Mouse (Mus musculus): ENCODE data around the gene Pbx3. TPM values are rescaled to one million over a fixed set of nuclear protein-coding genes. Genes with fewer than 3 reads are reported as not detected.

The Pbx3 gene
- polyA plus RNA-seq, 1 experiment from 2014 or later = 4.5 TPM

GRCm38 (mm10) chr2:34153336-34153735, 219.6 kb downstream of the Pbx3 start:
- Histone ChIP-seq H3K4me2 (ENCODE audit: low read depth, low read length) (no peak overlapping the region), H3K4me3 (ENCODE audit: low read depth, low read length) (no peak overlapping the region), H3K36me3 (ENCODE audit: control insufficient read depth, insufficient read depth) (no peaks in the 10 kb centered on the region), H3K4me1 (ENCODE audit: control insufficient read depth, low read depth, low read length) (no peaks in the 10 kb centered on the region; the same call in 1 of the 2 replicates), H3K27ac (ENCODE audit: low read length) (no peak overlapping the region), H3K9ac (ENCODE audit: low read depth, low read length) (no peak overlapping the region), H3K9me3 (replicated peaks; ENCODE audit: control insufficient read depth, low read length) (no peaks in the 10 kb centered on the region), H3K27me3 (ENCODE audit: control insufficient read depth, insufficient read depth, low read depth, low read length) (no peaks in the 10 kb centered on the region)
- WGBS (ENCODE audit: insufficient replicate concordance) = 58% methylated on average over 6 of the region's 6 CpGs
- no peak for ATAC-seq (ENCODE audit: low read depth)

GRCm38 (mm10) chr2:34150560-34150959, 222.4 kb downstream of the Pbx3 start:
- H3K27ac ChIP-seq (ENCODE audit: low read length) = no peak overlapping the region
- no peak overlapping the region for H3K4me2 ChIP-seq (ENCODE audit: low read depth, low read length)
- no peaks in the 10 kb centered on the region for H3K9me3 ChIP-seq (replicated peaks; ENCODE audit: control insufficient read depth, low read length)
- no peak overlapping the region for H3K4me3 ChIP-seq (ENCODE audit: low read depth, low read length)
- 72% methylated on average over 4 of the region's 4 CpGs for WGBS (ENCODE audit: insufficient replicate concordance)
- no peak overlapping the region for H3K9ac ChIP-seq (ENCODE audit: low read depth, low read length)
- peaks cover 5% of the 10 kb centered on the region for H3K4me1 ChIP-seq (ENCODE audit: control insufficient read depth, low read depth, low read length)
- H3K36me3 ChIP-seq (ENCODE audit: control insufficient read depth, insufficient read depth) = no peaks in the 10 kb centered on the region
- H3K27me3 ChIP-seq (ENCODE audit: control insufficient read depth, insufficient read depth, low read depth, low read length) = no peaks in the 10 kb centered on the region
- ATAC-seq (ENCODE audit: low read depth) = no peak

GRCm38 (mm10) chr2:34148214-34148613, 224.7 kb downstream of the Pbx3 start:
- Histone ChIP-seq H3K27ac (ENCODE audit: low read length) (peak overlapping the region; percentile 44; the same call in 1 of the 2 replicates), H3K4me3 (ENCODE audit: low read depth, low read length) (no peak overlapping the region), H3K9me3 (replicated peaks; ENCODE audit: control insufficient read depth, low read length) (no peaks in the 10 kb centered on the region), H3K36me3 (ENCODE audit: control insufficient read depth, insufficient read depth) (no peaks in the 10 kb centered on the region), H3K9ac (ENCODE audit: low read depth, low read length) (no peak overlapping the region), H3K27me3 (ENCODE audit: control insufficient read depth, insufficient read depth, low read depth, low read length) (no peaks in the 10 kb centered on the region), H3K4me2 (ENCODE audit: low read depth, low read length) (no peak overlapping the region), H3K4me1 (ENCODE audit: control insufficient read depth, low read depth, low read length) (peaks cover 5% of the 10 kb centered on the region)
- 52% methylated on average over 7 of the region's 7 CpGs for WGBS (ENCODE audit: insufficient replicate concordance)
- peak; percentile 69 for ATAC-seq (ENCODE audit: low read depth)

GRCm38 (mm10) chr2:34147476-34147875, 225.5 kb downstream of the Pbx3 start:
- H3K4me2 ChIP-seq (ENCODE audit: low read depth, low read length) = no peak overlapping the region
- 79% methylated on average over 14 of the region's 14 CpGs for WGBS (ENCODE audit: insufficient replicate concordance)
- peaks cover 5% of the 10 kb centered on the region for H3K4me1 ChIP-seq (ENCODE audit: control insufficient read depth, low read depth, low read length)
- H3K27me3 ChIP-seq (ENCODE audit: control insufficient read depth, insufficient read depth, low read depth, low read length) = no peaks in the 10 kb centered on the region
- H3K9ac ChIP-seq (ENCODE audit: low read depth, low read length) = no peak overlapping the region
- no peak overlapping the region for H3K4me3 ChIP-seq (ENCODE audit: low read depth, low read length)
- H3K9me3 ChIP-seq (replicated peaks; ENCODE audit: control insufficient read depth, low read length) = no peaks in the 10 kb centered on the region
- no peaks in the 10 kb centered on the region for H3K36me3 ChIP-seq (ENCODE audit: control insufficient read depth, insufficient read depth)
- no peak overlapping the region for H3K27ac ChIP-seq (ENCODE audit: low read length)
- ATAC-seq (ENCODE audit: low read depth) = no peak

GRCm38 (mm10) chr2:34147036-34147435, 225.9 kb downstream of the Pbx3 start:
- peak overlapping the region; percentile 53 for H3K27ac ChIP-seq (ENCODE audit: low read length)

GRCm38 (mm10) chr2:34146431-34146830, 226.5 kb downstream of the Pbx3 start:
- peaks cover 5% of the 10 kb centered on the region for H3K4me1 ChIP-seq (ENCODE audit: control insufficient read depth, low read depth, low read length)
- ATAC-seq (ENCODE audit: low read depth) = peak; percentile 60
- H3K4me2 ChIP-seq (ENCODE audit: low read depth, low read length) = no peak overlapping the region
- H3K4me3 ChIP-seq (ENCODE audit: low read depth, low read length) = no peak overlapping the region
- H3K27ac ChIP-seq (ENCODE audit: low read length) = peak overlapping the region; percentile 53
- H3K9me3 ChIP-seq (replicated peaks; ENCODE audit: control insufficient read depth, low read length) = no peaks in the 10 kb centered on the region
- no peaks in the 10 kb centered on the region for H3K36me3 ChIP-seq (ENCODE audit: control insufficient read depth, insufficient read depth)
- 50% methylated on average over 1 of the region's 1 CpGs for WGBS (ENCODE audit: insufficient replicate concordance)
- no peaks in the 10 kb centered on the region for H3K27me3 ChIP-seq (ENCODE audit: control insufficient read depth, insufficient read depth, low read depth, low read length)
- no peak overlapping the region for H3K9ac ChIP-seq (ENCODE audit: low read depth, low read length)

More at GRCm38 (mm10) chr2:34147036-34147435, 225.9 kb downstream of the Pbx3 start:
- H3K27me3 ChIP-seq (ENCODE audit: control insufficient read depth, insufficient read depth, low read depth, low read length) = no peaks in the 10 kb centered on the region
- no peak for ATAC-seq (ENCODE audit: low read depth)
- WGBS (ENCODE audit: insufficient replicate concordance) = 51% methylated on average over 4 of the region's 4 CpGs
- no peaks in the 10 kb centered on the region for H3K9me3 ChIP-seq (replicated peaks; ENCODE audit: control insufficient read depth, low read length)
- H3K4me3 ChIP-seq (ENCODE audit: low read depth, low read length) = no peak overlapping the region
- H3K4me2 ChIP-seq (ENCODE audit: low read depth, low read length) = no peak overlapping the region
- H3K4me1 ChIP-seq (ENCODE audit: control insufficient read depth, low read depth, low read length) = peaks cover 5% of the 10 kb centered on the region
- H3K9ac ChIP-seq (ENCODE audit: low read depth, low read length) = no peak overlapping the region
- H3K36me3 ChIP-seq (ENCODE audit: control insufficient read depth, insufficient read depth) = no peaks in the 10 kb centered on the region

GRCm38 (mm10) chr2:34139470-34140158, 233.3 kb downstream of the Pbx3 start:
- H3K27ac ChIP-seq (ENCODE audit: low read length) = no peak overlapping the region
- no peak for ATAC-seq (ENCODE audit: low read depth)
- no peak overlapping the region for H3K4me2 ChIP-seq (ENCODE audit: low read depth, low read length)
- 34% methylated on average over 5 of the region's 5 CpGs for WGBS (ENCODE audit: insufficient replicate concordance)
- H3K9me3 ChIP-seq (replicated peaks; ENCODE audit: control insufficient read depth, low read length) = no peaks in the 10 kb centered on the region
- no peak overlapping the region for H3K4me3 ChIP-seq (ENCODE audit: low read depth, low read length)
- no peaks in the 10 kb centered on the region for H3K36me3 ChIP-seq (ENCODE audit: control insufficient read depth, insufficient read depth)
- H3K9ac ChIP-seq (ENCODE audit: low read depth, low read length) = no peak overlapping the region
- no peaks in the 10 kb centered on the region for H3K27me3 ChIP-seq (ENCODE audit: control insufficient read depth, insufficient read depth, low read depth, low read length)
- H3K4me1 ChIP-seq (ENCODE audit: control insufficient read depth, low read depth, low read length) = no peaks in the 10 kb centered on the region

GRCm38 (mm10) chr2:34135316-34135715, 237.6 kb downstream of the Pbx3 start:
- no peak for ATAC-seq (ENCODE audit: low read depth)
- no peak overlapping the region for H3K4me3 ChIP-seq (ENCODE audit: low read depth, low read length)
- 63% methylated on average over 7 of the region's 7 CpGs for WGBS (ENCODE audit: insufficient replicate concordance)
- no peak overlapping the region for H3K9ac ChIP-seq (ENCODE audit: low read depth, low read length)
- H3K27ac ChIP-seq (ENCODE audit: low read length) = no peak overlapping the region
- no peaks in the 10 kb centered on the region for H3K9me3 ChIP-seq (replicated peaks; ENCODE audit: control insufficient read depth, low read length)
- H3K4me1 ChIP-seq (ENCODE audit: control insufficient read depth, low read depth, low read length) = no peaks in the 10 kb centered on the region
- H3K4me2 ChIP-seq (ENCODE audit: low read depth, low read length) = no peak overlapping the region
- H3K36me3 ChIP-seq (ENCODE audit: control insufficient read depth, insufficient read depth) = no peaks in the 10 kb centered on the region
- H3K27me3 ChIP-seq (ENCODE audit: control insufficient read depth, insufficient read depth, low read depth, low read length) = no peaks in the 10 kb centered on the region

GRCm38 (mm10) chr2:34132751-34133150, 240.2 kb downstream of the Pbx3 start:
- ATAC-seq (ENCODE audit: low read depth) = no peak
- WGBS (ENCODE audit: insufficient replicate concordance) = 57% methylated on average over 1 of the region's 1 CpGs

More at GRCm38 (mm10) chr2:34132751-34133150, 240.2 kb downstream of the Pbx3 start:
- H3K9me3 ChIP-seq (replicated peaks; ENCODE audit: control insufficient read depth, low read length) = no peaks in the 10 kb centered on the region
- H3K27me3 ChIP-seq (ENCODE audit: control insufficient read depth, insufficient read depth, low read depth, low read length) = no peaks in the 10 kb centered on the region
- no peak overlapping the region for H3K4me3 ChIP-seq (ENCODE audit: low read depth, low read length)
- H3K4me2 ChIP-seq (ENCODE audit: low read depth, low read length) = no peak overlapping the region
- no peak overlapping the region for H3K27ac ChIP-seq (ENCODE audit: low read length)
- H3K4me1 ChIP-seq (ENCODE audit: control insufficient read depth, low read depth, low read length) = no peaks in the 10 kb centered on the region
- no peak overlapping the region for H3K9ac ChIP-seq (ENCODE audit: low read depth, low read length)
- no peaks in the 10 kb centered on the region for H3K36me3 ChIP-seq (ENCODE audit: control insufficient read depth, insufficient read depth)

Measured in liver, embryonic 16.5 days (tissue).